Mouse (Mus musculus) megakaryocyte, adult 5-6 weeks (primary cell): Measurements from ENCODE around the gene Gng2. TPM values are rescaled to one million over a fixed set of nuclear protein-coding genes. Genes with fewer than 3 reads are reported as not detected.

ENCODE experiments used
- ATAC-seq: 2 replicates; pipeline ENCODE4 v1.8.0; 2016; ENCODE audit warnings: mild to moderate bottlenecking, inconsistent platforms; ENCODE audit not compliant: poor library complexity, severe bottlenecking
- total RNA-seq, 2 experiments: library from RNA; stranded (forward) in 1 of 2; stranded (reverse) in 1 of 2; fragments of 153-499, 151-499 nt in 1 of 2; fragments of 221-1000, 200-1000 nt in 1 of 2; gene quantifications; 2 replicates each; pipeline versions ENCODE4 v1.2.3 to v1.2.4; 2015 to 2017

Gng2 gene
- 165 and 177 TPM in 2 replicates for total RNA-seq (2015)
- 74.5 and 87.6 TPM in 2 replicates for total RNA-seq (2017)

DNA sequence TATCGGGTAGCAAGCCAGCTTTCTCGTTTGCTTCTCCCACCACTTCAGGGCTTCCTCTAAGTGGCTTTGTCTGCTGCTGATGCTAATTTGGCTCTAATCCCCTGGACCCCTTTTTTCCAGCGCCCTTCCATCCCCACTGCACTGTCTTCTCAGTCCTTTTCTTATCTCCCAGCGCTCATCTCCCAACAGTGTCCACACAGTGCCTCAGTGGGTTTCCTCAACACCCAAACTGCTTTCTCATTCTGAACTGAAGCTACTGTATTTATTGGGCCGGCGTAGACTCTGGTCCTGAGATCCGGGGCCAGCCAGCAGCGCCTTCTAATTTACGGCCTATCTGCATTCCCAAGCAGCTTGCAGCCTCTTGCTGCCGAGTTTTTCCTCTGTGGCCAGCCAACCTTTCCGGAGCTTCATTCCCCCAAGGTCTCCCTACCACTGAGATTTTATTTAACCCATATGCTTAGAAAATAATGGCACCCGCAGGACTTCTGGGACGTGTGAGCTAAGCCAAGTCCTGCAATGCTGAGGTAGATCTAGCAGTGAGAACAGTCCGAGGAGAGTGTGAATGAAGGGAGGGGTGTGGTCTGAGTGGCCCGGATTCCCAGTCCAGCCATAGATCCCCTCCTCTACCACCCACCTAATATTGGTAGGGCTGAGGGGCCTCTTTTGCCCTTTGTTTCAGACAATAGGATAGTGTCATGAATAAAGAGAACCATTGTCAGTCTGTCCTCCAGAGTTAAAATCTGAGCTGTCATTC, at the start of gene Gng2:
TSS of gene Gng2 (minus strand) at position 357 of the 754 bp plus-strand sequence.
- ATAC-seq, result no peak

DNA sequence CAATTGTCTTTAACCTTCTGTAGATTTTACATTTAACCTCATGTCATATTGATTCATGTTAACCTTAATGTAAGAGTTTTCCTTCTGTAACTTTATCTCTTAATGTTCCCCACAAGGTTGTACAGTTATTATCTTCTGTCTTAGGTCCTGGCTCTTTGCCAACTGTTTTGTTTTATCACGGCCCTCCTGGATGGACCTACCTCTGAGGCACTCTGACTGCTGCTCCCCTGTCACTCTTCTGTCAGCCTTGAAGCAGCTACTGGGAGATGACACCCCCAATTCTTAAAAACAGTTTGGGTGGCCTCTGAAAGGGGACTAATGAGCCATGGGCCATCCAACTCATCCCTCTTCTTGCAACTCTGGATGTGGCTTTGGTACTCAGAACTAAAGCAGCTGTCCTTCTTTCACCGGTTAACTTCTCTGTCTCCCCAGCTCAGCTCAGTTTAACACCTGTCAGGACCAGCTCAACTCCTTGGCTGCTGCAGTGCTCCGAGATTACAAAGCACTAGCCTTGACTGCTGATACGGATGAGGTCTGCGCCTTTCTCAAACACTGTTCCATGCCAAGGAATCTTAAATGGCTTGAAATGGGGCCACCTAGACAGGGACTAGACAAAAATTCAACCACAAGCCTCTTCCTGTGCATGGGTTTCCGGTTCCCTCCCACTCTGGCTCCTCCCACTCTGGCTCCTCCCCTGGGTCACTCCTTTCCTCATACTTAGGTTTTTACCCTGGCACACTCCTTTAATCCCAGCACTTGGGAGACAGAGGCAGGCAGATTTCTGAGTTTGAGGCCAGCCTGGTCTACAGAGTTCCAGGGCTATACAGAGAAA, 47.7 kb upstream of the Gng2 start:
- peak; percentile 100 for ATAC-seq

DNA sequence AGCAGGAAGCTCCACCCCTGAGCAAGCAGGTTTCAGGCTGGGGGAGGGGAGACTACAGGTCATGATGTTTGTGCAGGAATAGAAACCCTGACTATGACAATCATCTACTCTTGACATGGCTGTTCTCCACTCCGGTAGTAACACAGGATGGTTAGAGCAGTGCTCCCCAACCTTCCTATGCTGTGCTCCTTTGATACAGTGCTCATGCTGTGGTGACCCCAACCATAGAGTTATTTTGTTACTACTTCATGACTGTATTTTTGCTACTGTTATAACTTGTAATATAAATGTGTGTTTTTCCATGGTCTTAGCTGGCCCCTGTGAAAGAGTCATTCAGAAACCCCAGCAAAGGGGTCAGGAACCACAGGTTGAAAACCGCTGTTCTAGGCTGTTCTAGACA, 46.5 kb upstream of the Gng2 start:
- ATAC-seq, result no peak

DNA sequence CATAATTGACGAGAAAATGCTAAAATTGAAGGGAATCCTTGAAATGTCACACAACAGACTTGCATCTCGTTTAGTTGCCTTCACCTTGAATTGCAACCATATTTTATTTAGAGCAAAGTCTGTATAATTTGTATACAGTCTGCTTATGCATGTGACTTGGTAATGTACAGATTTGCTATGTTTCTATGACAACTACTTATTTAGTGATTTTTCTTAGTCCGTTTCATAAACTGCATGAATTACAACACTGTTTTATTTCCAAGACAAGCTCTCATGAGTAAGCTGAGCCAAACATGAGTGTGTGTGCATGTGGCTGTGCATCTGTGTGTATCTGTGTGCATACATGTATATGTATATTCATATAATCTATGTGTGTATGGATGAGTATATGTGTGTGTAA, 42.1 kb upstream of the Gng2 start:
- no peak for ATAC-seq

DNA sequence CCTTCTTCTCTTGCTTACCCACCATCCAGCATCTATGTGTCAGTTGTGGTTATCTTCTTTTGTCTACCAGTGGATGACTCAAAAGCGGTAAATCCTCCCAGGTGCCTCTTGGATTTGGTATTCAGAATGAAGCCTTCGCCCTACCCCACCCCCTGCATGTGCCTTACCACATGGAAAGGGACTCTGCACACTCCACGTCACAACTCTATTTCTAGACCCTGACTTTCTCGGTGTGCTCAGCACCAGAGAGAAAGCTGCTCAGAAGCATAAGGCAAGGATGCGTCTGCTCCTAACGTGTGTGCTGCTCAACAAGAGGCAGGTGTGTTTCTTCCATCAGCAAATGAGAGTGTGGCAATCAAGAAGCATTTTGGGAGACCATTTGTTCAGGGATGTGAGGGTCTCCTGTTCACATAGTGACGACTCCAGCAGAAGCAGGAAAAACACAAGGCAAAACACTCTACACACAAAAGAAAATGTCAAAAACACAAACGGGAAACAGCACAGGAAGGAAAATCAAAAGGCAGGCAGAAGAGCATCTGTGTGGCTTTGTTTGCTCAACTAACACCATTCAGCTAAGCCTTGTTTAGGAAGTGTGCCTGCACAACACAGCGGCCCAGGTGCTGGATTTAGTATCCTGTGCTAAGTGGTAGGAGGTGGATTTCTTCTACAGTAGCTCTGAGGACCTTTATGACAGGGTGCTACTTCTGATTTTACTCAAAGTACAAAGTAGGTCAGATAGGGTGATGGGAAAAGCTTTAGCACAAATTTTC, 35.3 kb upstream of the Gng2 start:
- ATAC-seq, result no peak

DNA sequence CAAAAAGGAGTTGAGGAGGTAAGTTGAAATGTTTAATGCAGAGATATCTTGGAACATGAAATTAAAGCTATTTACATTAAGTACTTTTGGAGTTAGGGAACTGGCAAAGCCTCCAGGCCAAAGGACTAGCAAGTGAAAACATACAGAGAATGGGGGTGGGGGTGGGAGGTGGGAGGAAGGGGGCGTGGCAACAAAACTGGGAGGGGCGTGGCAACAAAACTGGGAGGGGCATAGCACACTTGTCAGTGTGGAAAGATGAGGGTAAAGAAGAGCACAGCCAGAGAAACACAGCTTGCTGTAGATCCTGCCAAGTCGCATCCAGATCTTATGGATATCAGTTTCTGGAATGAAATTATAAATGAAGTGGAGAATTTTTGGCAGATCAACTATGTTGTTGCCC, 30.0 kb upstream of the Gng2 start:
- ATAC-seq, result no peak

DNA sequence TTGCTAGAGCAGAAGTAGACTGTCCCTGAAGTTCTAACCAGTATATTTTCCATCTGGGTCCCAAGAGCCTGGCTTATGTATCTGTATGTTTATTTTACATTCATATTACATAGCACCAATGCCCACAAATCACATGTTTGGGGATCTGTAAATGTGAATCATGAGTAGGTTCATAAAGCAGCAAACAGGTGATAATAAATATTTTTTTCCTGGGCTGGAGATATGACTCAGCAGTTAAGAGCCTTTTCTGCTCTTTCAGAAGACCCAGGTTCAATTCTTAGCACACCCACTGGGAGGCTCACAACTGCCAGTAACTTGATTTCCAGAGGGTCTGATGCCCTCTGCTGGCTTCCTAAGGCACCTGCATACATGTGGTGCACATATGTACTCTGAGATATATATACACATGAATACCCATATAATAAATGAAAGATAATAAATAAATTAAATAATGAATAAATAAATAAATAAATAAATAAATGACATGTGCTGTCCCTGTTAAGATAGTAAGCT, 27.4 kb upstream of the Gng2 start:
- no peak for ATAC-seq

DNA sequence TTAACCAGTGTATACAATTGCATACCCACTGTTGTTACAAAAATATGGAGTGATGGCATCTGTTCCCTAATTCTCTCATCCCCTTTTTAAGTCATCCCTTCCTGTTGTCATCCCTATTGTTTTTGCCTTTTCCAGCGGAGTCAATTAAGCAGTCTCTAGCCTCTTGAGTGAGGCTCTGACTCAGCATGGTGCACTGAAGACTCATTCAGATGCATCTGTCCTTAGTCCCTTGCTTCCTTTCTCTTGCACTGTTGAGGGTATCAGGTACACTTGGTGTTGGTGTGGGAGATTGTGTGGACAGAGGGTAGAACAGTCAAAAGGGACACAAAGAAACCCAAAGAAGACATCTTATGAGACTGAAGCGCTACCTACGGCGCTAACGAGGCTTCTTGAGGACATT, 19.4 kb upstream of the Gng2 start:
- ATAC-seq, result no peak

DNA sequence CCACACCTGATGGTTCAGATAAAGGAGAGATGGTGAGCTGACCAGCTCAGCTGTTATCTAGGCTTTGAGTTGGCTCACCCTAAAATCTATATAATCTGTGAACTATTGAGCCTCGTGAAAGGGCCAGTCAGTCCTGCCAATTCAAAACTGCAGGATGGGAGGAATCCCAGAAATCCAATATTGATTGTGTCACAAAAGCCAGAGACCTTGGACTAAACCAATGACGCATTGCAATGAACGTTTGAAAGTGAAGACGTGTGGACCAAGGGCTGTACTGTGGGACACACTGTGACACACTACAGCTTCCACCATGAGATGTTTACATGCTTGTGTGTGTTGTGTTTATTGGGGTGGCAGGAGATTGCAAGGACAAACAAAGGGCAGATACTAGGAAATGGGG, 18.5 kb upstream of the Gng2 start:
- ATAC-seq, result no peak

DNA sequence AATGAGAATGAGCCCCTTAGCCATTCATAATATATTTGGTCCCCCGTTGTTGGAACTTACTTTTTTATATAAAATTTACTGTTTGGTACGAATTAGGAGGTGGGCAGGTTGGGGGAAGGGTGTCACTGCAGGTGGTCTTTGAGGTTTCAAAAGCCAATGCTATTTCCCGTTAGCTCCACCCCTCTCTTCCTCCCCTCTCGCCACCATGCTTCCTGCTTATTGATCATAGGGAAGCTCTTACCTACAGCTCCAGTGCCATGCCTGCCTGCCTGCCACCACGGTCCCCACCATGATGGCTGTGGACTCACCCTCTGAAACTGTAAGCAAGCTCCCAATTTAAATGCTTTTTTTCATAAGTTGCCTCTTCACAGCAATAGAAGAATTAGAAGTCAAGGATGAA, 16.6 kb upstream of the Gng2 start:
- no peak for ATAC-seq

DNA sequence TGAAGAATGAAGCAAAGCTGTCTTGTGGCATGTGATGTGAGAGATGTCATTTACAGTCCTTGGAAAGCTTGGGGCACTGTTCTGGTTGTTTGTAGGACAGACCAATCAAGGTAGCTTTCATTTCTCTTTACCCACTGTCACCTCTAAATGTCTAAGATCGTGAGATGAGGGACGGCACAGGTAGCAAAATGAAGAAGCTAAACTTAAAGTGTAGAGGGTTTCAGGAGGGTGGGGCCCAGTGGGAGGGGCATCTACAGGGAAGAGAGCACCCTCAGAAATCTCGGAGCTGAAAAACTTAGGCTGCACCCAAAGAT, 16.1 kb upstream of the Gng2 start:
- ATAC-seq, result no peak

DNA sequence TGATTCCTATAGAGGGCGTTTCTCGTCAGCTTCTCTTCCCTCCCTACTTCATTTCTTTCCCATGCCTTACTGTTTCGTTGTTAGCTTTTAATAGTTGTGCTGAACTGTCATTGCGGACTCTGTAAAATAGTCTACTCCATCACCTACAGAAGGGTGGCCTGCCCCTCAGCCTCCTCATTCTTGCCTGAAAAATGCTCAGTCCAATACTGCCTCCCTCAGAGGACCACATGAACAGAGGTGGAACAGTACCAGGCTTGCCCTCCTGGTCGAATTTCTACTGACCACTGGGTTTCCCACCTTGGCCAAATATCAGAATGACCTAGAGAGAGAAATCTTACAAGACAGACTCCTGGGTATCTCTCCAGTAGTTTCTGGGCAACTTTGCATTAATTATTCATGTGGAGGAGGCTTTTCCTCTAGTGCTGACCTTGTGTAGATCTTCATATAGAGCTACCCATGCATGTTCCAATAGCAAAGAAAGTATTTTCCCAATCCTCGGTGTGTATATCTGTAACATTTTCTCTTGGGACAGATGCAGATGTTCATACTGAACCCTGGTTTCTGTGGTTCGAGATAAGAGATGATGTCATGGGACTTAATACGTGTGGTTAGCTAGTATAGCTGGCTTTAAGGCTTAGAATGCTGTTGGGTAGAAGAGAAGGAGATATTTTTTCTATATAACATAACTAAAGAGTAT, 15.6 kb upstream of the Gng2 start:
- no peak for ATAC-seq

DNA sequence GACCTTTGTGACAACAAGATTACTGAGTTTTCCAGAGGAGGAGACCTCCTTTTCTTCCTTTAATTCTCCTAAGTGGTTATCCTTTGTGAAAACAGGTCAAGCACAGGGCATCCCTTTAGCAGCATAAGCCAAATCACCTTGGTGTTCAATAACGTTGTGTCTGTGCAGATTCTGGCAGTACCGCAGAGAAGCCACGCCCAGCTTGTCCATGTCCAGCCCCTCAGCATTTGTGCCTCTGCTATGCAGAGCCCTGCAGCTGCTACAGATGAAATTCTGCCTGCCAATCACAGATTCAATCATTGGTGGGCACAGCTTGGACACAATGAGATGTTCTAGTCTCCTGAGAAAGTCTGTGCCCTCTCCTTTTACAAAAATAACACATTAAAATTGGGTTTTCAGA, 14.4 kb upstream of the Gng2 start:
- no peak for ATAC-seq

DNA sequence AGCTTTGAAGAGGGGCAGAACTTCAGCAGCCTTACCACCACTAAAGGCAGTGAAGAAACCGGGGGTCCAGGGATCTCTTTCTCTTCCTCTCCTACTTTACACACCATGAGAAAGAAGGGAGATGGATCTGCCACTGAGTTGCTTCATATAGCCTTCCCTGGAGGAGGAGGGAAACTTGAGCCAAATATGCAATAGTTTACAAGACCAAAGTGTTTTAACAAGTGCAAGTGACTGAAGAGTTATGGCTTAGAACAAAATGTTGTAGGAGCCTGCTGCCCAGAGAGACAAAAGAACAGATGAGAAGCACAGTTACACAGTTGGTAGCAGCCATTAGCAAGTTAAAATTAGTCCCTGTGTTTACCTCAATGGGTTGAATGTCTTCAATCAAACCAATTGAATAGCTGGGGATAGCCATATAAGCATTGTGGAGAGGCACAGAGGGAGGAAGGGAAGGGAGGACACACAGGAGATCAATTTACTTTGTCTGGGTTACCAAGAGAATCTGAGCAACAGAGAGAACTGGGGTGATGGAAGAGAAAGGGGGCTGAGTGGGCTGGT, 13.1 kb upstream of the Gng2 start:
- ATAC-seq, result no peak

DNA sequence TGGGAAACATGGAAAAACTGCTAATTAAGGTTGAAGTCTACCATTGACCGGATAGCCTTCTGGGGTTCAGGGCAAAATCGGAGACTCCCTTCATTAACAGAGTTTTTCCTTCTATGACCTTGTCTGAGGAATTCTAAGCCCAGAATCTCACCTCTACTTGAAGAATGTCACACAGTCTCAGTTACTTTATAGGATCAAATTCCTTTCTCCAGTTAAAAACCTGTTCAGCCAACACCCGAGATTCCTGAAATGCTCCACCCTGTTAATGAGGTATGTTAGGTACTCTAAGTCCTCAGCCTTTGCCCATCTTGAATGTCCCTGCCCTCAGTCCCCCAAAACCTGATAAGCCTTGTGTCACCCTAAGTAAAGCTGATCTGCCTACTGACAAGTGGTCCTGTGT, 11.0 kb upstream of the Gng2 start:
- no peak for ATAC-seq

DNA sequence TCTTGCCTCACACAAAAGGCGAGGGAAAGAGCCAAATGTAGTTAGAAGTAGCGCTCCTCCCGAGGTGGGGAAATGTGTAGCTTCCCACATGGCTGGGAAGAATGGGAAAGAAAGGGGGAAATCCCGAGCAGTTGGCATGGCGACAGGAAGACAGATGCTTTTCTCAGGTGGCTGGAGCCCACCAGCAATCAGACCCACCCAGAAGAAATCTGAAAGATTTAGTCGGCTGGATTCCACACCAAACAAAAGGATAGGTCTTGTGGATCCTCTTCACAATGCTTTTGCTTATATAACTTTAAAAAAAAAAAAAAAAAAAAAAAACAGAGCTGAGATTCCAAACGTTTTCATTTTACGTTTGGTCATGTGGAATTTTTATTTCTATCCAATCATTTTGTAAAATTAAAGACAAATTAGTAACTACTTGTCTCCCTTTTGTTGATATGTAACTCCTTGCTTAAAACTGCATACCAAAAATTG, 10.0 kb upstream of the Gng2 start:
- no peak for ATAC-seq

DNA sequence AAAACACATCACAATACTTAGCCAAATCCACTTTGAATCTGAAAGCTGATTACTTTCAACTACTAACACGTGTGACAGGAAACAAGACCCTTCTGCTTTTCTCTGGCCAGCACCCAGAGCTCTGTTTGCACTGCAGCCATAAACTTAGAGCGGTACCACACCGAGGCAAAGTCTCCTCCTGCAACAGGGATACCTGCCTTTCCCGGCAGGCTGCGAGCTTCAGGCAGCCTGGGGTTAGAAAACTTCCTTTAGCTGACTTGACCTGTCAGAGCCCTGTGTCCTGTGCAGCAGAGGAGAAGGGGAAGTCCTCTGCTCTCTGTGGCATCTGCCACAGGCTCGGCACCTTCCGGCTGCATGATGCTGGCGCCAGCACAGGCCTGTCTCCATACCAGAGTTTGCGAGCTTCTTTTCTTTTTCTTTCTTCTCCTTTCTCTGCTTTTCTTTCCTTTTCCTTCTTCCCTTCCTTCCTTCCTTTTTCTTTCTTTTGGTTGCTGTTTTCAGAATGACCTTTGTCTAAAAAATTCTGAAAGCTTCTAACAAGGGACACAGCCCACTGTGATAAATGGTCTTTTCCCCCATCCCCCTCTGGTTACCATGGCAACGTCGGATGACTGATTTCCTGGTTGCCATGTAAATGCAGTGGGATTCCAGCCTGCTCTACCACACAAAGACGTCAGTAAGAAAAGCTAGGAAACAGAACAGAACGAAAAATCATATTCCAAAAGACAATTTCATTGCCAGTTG, 9.4 kb upstream of the Gng2 start:
- ATAC-seq, result peak; percentile 75

DNA sequence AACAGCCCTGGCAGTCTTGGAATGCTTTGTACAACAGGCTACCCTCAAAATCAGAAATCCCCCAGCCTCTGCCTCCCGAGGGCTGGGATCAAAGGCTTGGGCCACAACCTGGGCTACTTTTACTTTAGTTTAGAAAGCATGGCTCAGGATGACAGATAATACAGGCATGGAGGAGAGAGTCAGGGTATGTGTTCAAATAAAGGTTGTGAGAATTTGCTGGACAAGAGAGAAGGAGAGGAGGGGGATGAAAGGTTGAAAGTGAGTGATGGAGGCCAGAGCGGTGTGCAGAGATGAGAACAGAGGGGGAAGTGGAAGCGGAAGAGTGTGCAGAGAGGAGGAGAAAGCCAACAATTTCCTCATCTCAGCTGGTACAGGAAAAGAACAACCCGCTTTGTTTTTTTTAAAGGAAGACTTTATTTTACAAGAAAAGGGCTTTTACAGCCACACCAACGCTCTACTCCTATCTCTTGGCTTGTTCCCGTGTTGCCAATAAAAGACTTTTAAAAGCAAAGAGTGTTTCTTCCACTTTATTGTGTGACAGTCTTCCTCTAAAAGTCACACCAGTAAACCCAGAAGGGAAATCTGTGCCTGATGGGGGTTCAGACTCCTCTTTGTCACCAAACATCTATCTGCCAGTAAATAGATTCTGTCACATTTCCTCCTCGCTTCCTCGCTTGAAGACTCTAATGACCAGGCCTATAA, 8.6 kb upstream of the Gng2 start:
- ATAC-seq, result peak; percentile 45
